Mouse (Mus musculus) G1E-ER4 (cell line): ENCODE results near the gene Odaph. TPM values are rescaled to one million over a fixed set of nuclear protein-coding genes. Genes with fewer than 3 reads are reported as not detected.

ENCODE experiments used
- GATA1 ChIP-seq: IDR thresholded peaks from one replicate; pipeline ENCODE4 v1.8.0; 2012; ENCODE audit warnings: low read length, inconsistent platforms
- polyA plus RNA-seq: library from polyadenylated mRNA; stranded (reverse); fragments of >175 nt; gene quantifications from 2 replicates; pipeline ENCODE4 v1.2.3, GENCODE M21; 2012

The Odaph gene
- polyA plus RNA-seq, 1 experiment, result not detected

DNA sequence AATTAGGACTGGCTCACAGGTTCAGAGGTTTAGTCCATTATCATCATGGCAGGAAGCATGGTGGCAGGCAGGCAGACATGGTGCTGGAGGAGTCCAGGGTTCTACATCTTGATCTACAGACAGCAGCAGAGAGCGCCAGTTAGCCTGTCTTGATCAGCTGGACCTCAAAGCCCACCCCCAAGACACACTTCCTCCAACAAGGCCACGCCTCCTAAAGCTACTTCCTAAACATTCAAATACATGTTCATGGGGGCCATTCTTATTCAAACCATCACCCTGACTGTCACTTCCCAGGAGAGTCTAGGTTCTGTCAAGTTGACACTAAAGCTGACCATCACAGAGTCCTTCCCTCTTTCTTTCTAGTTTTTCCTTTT lies 9.9 kb upstream of the Odaph start:
- TF ChIP-seq GATA1, result no peak

DNA sequence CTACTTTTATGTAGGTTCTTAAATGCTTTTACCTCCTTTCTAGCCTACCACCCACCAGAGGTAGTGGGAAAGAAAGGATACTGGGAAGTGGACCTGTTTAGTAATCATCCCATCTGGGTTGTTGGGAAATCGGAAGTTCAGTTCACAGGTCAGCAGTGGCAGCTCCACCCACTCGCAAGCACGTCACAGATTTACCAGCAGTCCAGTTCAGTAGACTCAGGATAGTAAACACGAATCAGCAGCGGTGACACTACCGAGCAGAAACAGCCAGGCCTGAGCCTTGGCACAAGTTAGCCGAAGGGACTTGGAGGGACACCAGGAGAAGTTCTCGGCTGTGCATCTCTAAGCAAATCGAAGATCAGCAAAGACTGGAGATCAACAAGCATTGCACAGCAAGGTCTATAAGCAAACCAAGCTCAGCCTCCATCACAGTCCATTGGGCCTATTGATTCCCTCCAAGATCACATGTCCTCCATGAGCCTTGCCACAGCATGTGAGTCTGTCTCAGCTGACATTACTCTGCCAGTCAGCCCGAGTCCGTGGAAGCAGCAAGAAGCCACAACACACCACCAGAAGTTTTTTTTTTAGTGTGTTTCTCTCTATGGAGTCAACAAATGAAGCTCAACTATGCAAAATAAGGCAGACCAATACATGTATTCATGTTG lies 6.0 kb upstream of the Odaph start:
- no peak for TF ChIP-seq GATA1

DNA sequence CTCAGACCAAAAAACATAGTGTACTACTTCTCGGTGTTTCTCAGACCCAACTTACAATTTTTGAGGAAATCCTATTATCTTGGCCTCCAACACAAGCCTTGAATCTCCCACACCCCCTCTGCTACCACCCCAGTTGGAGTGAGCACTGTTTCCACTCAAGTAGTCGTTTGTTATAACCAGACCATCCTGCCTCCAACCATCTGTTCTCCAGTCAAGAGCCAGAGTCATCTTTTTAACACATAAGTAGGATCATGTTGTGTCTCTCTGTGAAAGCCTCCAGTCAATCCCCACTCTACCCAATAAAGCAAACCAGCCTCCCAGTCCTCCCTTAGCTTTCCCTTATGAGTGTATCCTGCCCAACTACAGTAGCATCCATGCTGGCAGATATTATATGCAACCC lies 3.8 kb upstream of the Odaph start:
- TF ChIP-seq GATA1, result no peak

DNA sequence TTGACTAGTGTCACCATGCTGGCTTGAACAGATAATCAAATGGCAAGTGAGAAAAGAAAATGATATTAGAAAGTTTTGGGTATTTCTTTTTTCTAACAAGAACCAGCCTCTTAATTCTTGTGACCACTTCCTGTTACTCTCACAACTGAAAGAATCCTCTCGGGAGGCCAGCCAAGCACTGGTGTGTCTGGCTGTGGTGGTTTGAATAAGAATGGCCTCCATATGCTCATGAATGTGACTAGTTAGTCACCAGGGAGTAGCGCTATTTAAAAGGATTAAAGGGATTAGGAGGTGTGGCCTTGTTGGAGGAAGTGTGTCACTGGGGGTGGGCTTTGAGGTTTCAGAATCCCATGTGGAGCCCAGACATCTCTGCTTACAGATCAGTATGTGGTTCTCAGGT lies 1.6 kb upstream of the Odaph start:
- no peak for TF ChIP-seq GATA1

DNA sequence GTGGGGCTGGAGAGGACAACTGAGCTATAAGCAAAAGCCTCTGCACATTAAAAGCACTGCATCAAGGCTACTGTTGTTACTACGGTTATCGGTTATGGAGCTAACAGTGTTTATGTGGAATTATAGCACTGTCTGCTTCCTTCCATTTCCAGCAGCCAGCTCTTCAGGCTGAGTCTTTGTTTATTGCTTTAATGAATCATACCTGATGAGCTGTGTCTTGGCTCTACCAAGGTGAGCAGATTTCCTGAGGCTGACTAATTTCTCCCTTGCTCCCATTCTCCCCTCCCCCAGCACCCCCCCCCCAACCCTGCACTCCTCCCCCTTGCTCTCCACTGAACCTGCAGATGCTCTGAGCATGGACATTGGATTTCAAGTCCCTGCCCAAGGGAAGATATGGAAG lies 524 bp downstream of the Odaph start:
- TF ChIP-seq GATA1, result no peak

DNA sequence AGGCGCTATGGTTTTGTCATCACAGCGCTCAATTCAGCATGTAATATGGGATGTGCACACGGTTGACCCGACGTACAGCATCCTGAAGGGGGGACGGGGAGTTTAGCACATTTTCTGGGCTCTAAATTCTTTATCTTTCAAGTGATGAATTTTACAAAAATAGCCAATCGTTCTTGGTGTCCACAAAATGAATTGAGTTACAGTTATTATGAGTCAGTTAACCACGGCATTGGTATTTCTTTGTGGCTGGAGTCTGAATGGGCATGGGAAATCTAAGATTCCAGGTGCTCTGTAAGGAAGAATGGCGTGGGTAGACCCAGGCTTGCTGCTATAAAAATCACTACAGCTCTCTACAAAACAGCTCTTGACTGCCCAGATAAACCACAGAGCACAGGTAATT lies 2.0 kb downstream of the Odaph start:
- TF ChIP-seq GATA1, result no peak

DNA sequence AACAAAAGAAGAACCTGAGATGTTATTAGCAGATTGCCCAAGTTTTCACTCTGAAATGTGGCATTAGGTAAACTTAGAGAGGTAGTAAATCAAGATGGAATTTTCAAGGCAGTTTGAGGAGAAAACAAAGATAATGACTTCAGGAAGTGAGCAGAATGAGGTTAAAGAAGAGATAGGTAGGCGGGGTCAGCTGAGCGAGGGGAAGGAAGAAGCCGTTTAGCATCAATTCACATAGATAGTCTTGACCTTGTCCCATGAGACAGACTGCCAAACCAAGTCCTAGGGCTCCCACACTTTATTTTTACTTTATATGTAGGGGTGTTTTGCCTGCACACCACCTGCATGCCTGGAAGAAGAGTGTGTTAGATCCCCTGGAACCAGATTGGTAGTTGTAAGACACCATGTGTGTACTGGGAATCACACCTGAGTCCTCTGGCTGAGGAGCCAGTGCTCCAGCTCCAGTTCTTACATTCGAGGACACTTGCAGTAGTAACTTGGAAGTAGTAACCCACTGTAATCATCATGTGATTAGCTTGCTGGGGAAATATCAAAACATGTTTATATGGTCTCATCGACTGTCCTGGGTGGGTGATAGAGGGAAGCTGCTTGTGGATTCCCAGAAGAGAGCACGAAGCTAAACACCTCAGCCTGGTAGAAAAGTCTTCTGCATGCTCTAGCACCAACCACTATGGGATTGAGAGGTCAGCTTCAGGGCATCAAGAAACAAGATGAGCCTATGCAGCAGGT lies 4.1 kb downstream of the Odaph start:
- TF ChIP-seq GATA1, result no peak

DNA sequence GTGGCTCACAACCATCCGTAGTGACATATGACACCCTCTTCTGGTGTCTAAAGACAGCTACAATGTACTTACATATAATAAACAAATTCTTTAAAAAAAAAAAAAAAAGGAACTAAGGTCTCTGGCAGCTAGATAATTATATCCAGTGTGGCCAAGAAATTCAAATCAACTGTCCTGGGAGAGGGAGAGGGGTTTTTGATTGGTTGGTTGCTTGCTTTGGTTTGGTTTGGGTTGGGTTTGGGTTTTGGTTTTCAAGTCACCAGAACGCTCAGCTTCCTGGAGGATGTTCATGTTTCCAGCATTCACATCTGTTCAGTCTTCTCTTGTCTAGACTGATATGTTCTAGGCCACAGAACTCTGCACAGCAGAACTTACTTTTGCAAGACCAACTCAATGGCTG lies 5.8 kb downstream of the Odaph start:
- no peak for TF ChIP-seq GATA1

DNA sequence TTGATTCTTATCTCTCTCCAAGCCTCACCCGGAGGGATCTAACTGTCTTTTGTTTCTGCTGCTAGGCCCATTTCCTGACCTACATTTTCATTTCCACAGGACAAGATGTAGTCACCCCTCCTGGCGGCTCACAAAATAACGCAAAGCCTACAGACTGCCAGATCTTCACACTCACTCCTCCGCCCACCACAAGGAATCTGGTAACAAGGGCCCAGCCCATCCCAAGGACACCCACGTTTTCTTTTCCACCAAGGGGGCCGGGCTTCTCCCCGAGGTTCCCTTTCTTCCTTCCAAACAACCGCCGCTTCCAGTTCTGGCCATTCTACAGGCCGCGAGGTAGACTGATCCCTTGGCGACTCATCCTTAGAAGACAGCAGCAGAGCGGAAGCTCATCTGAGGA lies 7.3 kb downstream of the Odaph start:
- no peak for TF ChIP-seq GATA1

DNA sequence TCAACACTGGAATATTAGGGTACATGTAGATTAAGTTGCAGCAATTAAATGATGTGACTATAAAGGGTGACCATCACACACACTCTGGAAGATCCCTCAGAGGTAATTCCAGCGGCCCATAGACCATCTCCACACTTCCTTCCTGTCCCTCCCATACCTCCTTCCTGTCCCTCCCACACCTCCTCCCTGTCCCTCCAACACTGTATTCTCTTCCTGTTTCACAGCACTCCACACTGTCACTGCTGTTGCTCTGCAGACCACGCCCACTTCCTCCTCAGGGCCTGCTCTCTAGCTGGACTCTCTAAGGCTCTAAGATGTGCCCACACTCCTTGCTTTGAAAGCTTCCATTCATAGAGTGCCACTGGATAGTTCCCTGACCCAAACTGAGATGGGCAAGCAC lies 13.5 kb downstream of the Odaph start:
- TF ChIP-seq GATA1, result no peak

DNA sequence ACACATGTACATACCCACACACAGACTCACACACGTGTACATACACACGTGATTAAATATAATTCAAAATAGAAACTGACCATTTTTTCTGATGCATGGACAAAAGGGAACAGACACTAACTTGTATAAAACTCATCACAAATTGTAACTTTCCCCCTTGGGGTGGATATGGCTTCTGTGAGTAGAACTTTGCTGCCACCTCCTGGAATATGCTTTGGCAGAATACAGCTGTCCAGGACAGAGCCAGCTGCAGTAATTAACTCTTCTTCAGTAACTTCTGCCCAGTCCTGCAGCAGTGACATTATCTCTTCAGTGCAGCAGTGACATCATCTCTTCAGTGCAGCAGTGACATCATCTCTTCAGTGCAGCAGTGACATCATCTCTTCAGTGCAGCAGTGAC lies 15.7 kb downstream of the Odaph start:
- no peak for TF ChIP-seq GATA1

DNA sequence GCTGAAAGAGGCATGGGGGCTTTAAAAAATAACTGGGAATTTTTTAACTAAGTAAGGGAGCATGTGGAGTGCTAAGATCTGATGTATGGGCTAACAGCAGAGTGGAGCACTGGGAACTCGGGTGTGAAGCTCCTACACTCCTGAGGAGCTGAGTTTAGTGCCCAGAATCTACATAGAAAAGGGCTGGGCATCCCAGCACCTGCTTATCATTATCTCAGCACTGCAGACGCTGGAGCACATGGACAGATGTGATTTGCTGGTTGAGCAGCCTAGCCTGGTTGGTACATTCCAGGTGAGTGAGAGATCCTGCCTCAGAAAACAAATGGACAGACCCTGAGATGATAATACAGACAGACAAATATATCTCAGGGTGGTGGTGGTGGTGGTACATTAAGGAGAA lies 22.6 kb downstream of the Odaph start:
- no peak for TF ChIP-seq GATA1

DNA sequence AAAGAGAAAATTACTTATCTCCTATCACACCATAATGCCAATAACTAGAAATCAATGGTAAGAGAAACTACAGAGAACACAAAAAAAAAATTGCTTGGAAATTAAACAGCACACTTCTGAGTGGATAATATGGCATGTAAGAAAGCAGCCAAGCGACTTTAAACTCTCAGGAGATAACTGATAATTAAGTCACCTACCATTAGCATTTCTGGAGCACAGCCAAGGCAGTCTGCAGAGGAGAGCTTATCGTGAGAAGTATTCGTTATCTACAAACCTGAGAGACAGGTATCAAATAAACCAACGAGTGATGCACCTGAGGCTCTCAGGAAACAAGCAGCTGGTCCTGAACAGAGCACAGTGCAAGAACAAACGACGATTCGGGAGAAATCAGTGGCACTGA lies 24.5 kb downstream of the Odaph start:
- no peak for TF ChIP-seq GATA1

DNA sequence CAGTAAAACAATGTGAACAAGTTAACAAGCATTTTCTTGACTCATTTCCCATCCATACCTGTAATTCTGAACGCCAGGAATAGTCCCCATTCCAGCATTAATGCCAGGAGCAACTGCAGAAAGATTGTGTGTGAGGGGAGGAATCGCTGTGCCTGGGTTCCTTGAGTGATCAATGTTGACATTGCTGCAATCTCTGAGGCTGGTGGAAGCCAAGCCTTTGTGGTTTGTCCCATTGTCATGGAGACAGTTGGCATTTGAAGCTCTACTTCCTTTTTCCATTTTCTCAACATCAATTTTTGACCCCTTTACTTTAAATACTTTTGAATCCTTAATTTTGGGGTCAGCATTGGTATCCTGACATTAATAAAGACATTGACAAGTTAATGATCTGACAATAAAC lies 32.7 kb downstream of the Odaph start:
- no peak for TF ChIP-seq GATA1

DNA sequence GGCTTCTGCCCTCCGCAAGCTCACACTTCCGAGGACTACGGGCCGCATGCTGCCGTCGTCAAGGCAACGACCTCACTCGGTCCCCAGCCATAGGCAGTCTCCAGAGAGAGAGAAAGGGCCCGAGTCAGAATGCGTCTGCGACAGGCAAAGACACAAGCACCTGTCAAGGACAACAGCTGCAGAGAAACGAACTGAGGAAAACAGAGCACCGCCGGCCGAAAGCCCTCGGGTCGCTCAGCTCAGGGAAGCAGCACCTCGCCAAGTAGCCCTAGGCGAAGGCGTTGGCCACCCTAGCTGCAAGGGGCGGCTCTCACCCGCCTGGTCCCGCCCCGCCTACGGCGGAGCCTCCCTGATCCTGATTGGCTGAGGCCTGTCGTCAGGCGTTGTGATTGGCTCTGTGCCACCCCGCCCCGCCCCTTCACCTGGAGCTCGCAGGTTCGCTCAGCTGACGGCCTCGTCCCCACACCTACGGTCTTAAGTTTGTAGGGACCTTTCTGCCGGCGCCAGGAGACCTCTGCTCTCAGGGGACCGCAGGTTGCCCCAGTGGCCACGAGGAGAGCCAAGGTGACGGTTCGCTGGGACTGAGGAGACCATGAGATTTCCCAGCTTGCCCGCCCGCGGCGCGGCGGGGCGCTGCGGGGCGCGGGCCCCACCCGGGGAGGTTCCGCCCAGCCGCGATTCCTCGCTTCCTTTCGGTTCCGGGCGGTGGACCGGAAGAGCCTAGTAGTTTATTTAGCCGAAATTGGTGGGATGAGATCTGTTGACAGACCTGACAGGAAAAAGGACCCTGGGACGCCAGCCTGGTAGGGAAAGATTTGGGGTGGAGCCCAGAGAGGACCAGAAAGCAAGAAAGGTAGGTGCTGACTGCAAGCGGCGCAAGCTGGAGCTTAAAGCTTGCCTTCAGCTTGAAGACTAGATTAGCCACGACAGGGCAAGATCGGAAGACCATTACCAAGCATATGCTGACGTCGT lies 55.4 kb downstream of the Odaph start:
- TF ChIP-seq GATA1, result no peak

DNA sequence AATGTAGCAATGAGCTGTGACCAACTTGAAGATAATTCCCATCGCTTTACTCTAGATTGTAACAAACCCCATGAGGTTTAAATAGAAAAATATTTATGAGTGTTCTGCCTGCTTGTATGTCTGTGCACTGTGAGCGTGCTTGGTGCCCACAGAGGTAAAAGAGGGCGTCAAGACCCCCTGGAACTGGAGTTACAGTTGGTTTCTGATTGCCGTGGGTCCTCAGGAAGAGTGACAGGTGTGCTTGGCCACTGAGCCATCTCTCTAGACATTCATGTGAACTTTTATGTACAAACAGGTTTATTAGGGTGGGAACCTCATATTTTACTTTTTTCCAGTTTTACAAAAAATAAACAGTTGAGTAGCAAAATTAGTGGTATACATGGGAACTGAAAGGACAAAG lies 56.5 kb downstream of the Odaph start, which contains the start of gene Cdkl2:
Cdkl2 (minus strand) TSS at position 101 of the 400 bp plus-strand sequence.
- TF ChIP-seq GATA1, result no peak

Other genes with a start within 250 kb of the Odaph start
- 11.8 and 15.9 TPM in 2 replicates for gene Rchy1, start 24.4 kb upstream of the Odaph start, polyA plus RNA-seq
- gene Cdkl2, start 56.4 kb downstream of the Odaph start, polyA plus RNA-seq, result 0.03 TPM in 2 replicates
- 13.9 and 16.0 TPM in 2 replicates for gene G3bp2, start 96.2 kb downstream of the Odaph start, polyA plus RNA-seq
- 7.5 and 36.1 TPM in 2 replicates for gene Uso1, start 150.5 kb downstream of the Odaph start, polyA plus RNA-seq
- not detected in 2 replicates for gene U90926, start 227.9 kb downstream of the Odaph start, polyA plus RNA-seq